Mouse (Mus musculus) spleen, postnatal 14 days (tissue): ENCODE measurements around the gene Neurog2.

Experiments used
- DNase-seq, 2 experiments: peaks; one replicate each; pipeline ENCODE4 v3.0.0; 2021 to 2022; ENCODE audit warnings: low spot score in 2 of 2

Neurog2 gene

DNA sequence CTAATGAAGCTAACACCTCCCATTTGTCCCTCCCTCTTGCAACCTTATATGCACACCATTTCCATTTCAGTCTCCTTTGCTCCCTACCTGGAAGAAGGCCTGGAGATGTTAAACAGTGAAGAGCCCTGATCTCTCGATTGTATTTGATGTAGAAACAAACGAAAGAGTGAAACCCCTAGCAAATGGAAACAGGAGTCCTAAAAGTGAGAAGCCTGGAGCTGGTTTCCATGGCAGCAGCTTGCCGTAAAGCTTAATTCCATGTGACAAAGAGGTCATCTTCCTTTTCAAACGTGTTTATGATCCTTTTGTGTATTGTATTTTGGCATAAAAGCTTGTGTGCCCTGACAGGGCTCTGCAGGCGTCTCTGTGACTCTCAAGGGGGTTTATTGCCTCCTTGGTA, 9.3 kb downstream of the Neurog2 start:
- no peak for DNase-seq

- DNase-seq = no peak
These were observed 13.4 kb downstream of the Neurog2 start for GRCm38 (mm10) chr3:127646156-127646825.

DNA sequence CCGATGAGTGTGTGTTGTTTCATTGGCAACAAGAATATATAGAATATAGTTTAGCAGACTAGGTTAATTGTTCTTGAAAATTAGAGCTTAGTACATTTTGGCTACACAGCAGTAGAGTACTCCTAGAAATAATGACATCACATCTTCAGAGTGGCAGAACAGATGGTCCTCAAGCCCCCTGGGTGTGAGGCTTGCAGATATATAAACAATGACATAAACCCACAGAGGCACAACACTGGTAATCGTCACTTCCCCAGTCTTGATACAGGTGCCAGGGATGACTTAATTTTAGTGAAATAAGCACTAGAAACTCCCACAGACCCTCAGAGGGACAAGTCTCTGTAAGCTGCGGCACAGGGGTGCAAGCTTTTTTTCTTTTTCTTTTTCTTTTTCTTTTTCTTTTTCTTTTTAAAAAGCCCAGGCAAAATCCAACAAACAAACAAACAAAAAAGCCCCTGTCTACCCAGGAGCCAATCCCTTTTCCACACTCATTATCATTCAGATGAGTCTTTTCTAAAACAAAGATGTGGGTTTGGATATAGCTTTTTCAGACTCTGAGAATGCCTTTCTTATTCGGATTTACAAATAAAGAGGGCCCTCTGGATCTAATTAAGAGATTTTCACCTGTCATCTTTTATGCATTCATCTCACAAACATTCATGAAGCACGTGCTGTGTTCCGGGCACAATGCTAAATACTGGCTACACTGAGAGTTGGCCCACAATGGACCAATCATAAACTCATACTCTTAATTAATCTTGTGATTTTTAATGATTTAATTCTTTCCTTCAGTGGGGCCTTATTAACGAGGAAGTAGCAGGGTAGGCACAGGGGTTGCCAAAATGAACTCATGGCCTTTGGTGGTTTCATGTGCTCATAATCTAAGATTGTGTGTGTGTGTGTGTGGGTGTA, 19.1 kb downstream of the Neurog2 start:
- no peak for DNase-seq

DNA sequence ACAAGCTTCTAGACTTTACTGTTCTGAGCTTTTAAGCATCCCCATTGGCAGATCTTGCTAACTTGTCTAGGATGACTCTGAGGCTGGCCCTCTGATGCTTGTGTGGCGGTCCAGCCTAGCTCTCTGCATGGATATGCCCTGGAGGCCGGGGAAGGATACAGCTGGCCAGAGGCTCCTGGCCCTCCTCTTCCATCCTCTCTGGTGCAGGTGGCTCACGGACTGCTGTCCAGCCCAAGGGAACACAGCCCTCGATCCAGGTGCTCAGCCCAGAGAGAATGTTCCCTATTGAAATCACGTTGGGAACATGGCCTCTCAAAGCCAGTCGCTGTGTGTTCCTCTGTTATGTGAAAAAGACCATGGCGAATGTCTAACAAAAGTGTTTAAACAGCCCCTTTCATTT, 27.8 kb downstream of the Neurog2 start:
- no peak for DNase-seq

- no peak for DNase-seq
These were observed 29.0 kb downstream of the Neurog2 start for GRCm38 (mm10) chr3:127661646-127662531.

DNA sequence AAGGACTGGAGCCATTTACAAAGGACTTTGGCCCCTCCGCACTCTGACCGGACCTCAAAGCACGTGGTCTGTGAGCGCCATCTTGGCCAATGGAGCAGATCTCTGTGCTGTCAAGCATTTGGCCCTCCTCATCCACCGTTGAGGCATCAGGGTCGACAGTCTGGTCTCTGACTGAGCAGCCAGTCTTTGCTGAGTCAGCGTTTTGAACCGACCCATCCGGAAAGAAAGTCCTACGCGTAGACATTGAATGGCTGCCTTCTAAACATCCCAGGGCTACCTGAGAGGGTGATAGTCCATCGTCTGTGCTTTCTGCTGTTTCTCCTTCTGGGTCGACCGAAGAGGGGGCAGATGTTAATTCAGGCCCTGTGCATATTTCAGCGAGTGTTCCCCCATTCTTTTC, 46.8 kb downstream of the Neurog2 start:
- DNase-seq = no peak
